Mouse (Mus musculus) lung, adult 2 months (tissue): Measurements from ENCODE around the gene Olfr1471.

Experiments used
- CTCF ChIP-seq: fragments of 200-500 bp; IDR thresholded peaks from 2 replicates; pipeline ENCODE4 v1.5.1; 2011; ENCODE audit warnings: mild to moderate bottlenecking, low read length, control low read depth; ENCODE audit not compliant: insufficient read depth
- POLR2A ChIP-seq: fragments of 200-500 bp; IDR thresholded peaks from 2 replicates; pipeline ENCODE4 v1.6.1; 2011; ENCODE audit warnings: low read depth, mild to moderate bottlenecking, control low read depth, low read length, borderline replicate concordance; ENCODE audit errors: extremely low read depth

- TF ChIP-seq POLR2A (no peak), CTCF (no peak)
Observed at GRCm38 (mm10) chr19:13480096-13480495, 36.9 kb downstream of the Olfr1471 start, which contains the start of gene Olfr1475.
